Mouse (Mus musculus): ENCODE results near the gene Borcs8. TPM values are rescaled to one million over a fixed set of nuclear protein-coding genes. Genes with fewer than 3 reads are reported as not detected.

The Borcs8 gene
- polyA plus RNA-seq, 1 experiment from 2014 or later: 38.4 TPM

DNA sequence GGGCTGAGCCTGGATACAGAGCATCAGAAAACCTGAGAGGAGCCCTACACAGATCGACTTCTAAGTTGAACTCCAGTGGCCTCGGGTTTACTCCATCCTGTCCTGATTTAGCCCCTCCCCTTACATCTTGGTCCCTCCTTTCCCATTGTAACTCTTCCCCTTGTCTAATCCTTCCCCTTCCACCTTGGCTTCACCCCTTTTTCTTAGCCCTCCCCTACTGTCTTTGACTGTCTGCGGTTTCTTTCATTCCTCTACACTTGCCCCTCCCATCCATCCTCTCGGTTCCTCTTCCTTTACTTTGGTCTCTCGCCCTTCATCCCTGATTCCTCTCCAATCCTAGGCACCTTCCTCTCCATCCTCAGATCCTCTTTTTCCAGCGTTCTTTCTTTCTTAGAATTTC is 24.8 kb upstream of the Borcs8 start:
- no peak for ATAC-seq
- no peaks in the 10 kb centered on the region for H3K9me3 ChIP-seq (ENCODE audit: control insufficient read depth, low read length)
- H3K27ac ChIP-seq (ENCODE audit: low read length): no peak overlapping the region
- H3K36me3 ChIP-seq (ENCODE audit: control insufficient read depth, insufficient read depth, low read length): no peaks in the 10 kb centered on the region
- H3K27me3 ChIP-seq (replicated peaks; ENCODE audit: control insufficient read depth, insufficient read depth, low read length): peaks cover 70% of the 10 kb centered on the region
- H3K4me3 ChIP-seq (ENCODE audit: low read length): no peak overlapping the region
- no peaks in the 10 kb centered on the region for H3K4me1 ChIP-seq (ENCODE audit: control insufficient read depth, insufficient read depth, low read length)
- H3K9ac ChIP-seq (ENCODE audit: low read depth, low read length): no peak overlapping the region
- H3K4me2 ChIP-seq (ENCODE audit: low read depth, low read length): no peak overlapping the region
- WGBS: 24% methylated on average over 6 of the region's 6 CpGs

DNA sequence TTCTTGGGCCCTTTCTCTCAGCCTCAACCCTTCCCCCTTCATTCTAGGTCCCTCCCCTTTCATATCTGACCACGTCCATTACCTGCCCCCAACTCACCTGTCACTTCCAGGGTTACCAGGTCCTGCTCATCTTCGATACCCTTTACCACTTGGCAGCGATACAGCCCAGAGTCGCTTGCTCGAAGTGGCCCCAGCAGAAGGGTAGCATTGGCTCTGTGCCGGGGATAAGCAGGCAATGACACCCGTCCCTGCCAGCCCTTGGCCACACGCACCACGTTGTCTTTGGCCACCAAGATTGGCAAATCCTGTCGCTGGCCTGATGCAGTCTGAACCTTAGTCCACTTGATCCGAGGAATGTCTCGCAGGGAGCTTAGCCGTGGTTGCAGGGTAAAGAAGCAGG is 24.4 kb upstream of the Borcs8 start:
- Histone ChIP-seq H3K27me3 (replicated peaks; ENCODE audit: control insufficient read depth, insufficient read depth, low read length) (peaks cover 70% of the 10 kb centered on the region), H3K9ac (ENCODE audit: low read depth, low read length) (no peak overlapping the region)
- 68% methylated on average over 13 of the region's 13 CpGs for WGBS

DNA sequence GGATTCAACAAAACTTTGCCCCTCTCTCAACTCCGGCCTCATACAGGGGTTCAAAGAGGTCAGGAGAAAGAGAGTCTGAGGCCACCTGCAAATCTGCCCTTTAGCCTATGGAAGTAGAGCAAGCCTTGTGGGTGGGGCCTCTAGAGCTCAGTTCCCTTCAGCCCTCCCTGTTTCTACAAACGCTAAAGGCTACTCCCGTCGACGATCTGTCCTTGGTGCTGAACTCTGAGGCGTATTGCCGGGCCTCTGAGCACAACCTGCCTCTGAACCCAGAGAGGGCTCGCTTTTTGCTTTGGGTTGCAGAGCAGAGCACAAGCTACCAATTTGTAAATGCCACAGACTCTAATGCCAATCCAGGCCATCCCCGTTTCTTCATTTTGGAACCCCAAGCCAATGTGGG is 21.7 kb upstream of the Borcs8 start:
- Histone ChIP-seq H3K9ac (ENCODE audit: low read depth, low read length) (no peak overlapping the region), H3K4me3 (ENCODE audit: low read length) (no peak overlapping the region), H3K27ac (ENCODE audit: low read length) (no peak overlapping the region), H3K36me3 (ENCODE audit: control insufficient read depth, insufficient read depth, low read length) (no peaks in the 10 kb centered on the region), H3K27me3 (replicated peaks; ENCODE audit: control insufficient read depth, insufficient read depth, low read length) (peaks cover 60% of the 10 kb centered on the region), H3K4me2 (ENCODE audit: low read depth, low read length) (no peak overlapping the region), H3K4me1 (ENCODE audit: control insufficient read depth, insufficient read depth, low read length) (no peaks in the 10 kb centered on the region), H3K9me3 (ENCODE audit: control insufficient read depth, low read length) (no peaks in the 10 kb centered on the region)
- peak; percentile 39; the same call in 1 of the 2 replicates for ATAC-seq
- 7% methylated on average over 9 of the region's 9 CpGs for WGBS

More for the DNA sequence above, 24.4 kb upstream of the Borcs8 start:
- no peak for ATAC-seq
- H3K9me3 ChIP-seq (ENCODE audit: control insufficient read depth, low read length): no peaks in the 10 kb centered on the region
- H3K4me2 ChIP-seq (ENCODE audit: low read depth, low read length): no peak overlapping the region
- H3K27ac ChIP-seq (ENCODE audit: low read length): no peak overlapping the region
- no peak overlapping the region for H3K4me3 ChIP-seq (ENCODE audit: low read length)
- H3K4me1 ChIP-seq (ENCODE audit: control insufficient read depth, insufficient read depth, low read length): no peaks in the 10 kb centered on the region
- no peaks in the 10 kb centered on the region for H3K36me3 ChIP-seq (ENCODE audit: control insufficient read depth, insufficient read depth, low read length)

DNA sequence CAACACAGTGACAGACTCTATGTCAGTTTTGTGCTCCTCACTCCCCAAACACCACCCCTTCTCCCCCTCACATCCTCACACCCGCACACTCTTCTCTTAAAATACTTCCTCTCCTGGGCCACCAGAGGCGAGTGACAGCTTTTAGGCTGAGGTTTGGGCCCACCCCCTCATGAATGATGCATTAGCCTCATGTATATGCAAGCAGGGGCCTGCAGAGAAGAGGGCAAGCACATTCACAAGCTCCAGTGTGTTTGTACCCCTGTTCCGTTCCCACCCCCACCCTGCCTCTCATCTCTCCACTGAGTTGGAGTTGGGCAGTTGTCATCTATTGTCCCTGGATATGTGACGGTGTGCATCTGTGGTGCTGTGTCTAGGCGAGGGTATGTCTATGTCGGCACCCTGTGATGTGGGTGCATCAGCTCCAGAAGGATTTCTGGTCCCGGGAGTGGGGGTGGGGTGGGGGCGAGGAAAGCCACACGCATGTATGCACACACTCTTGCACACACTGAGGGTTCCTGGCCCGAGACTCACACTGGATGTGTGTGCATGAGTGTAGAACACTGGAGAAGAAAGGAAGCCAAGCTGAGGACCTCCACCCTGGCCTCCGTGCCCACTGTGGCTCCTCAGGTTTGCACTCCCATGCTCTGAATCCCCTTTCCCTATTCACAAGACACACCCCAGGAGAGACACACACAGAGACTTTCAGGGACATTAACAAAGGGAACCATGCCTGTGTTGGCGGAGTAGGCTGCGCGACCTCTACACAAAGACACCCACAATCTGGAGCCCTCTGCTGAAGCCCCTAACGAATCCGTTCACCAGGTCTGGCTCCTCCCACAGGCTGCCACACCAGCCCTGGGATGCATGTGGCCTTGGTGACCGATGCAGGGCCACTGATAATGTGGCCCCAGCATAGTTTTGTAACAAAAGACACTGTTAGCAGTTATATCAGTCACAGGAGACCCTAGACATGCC is 20.3 kb upstream of the Borcs8 start:
- Histone ChIP-seq H3K4me3 (ENCODE audit: low read length) (no peak overlapping the region), H3K27ac (ENCODE audit: low read length) (no peak overlapping the region), H3K4me1 (ENCODE audit: control insufficient read depth, insufficient read depth, low read length) (no peaks in the 10 kb centered on the region), H3K9ac (ENCODE audit: low read depth, low read length) (no peak overlapping the region), H3K36me3 (ENCODE audit: control insufficient read depth, insufficient read depth, low read length) (no peaks in the 10 kb centered on the region), H3K4me2 (ENCODE audit: low read depth, low read length) (no peak overlapping the region), H3K27me3 (replicated peaks; ENCODE audit: control insufficient read depth, insufficient read depth, low read length) (peaks cover 46% of the 10 kb centered on the region), H3K9me3 (ENCODE audit: control insufficient read depth, low read length) (no peaks in the 10 kb centered on the region)
- no peak for ATAC-seq
- WGBS: 12% methylated on average over 17 of the region's 17 CpGs

DNA sequence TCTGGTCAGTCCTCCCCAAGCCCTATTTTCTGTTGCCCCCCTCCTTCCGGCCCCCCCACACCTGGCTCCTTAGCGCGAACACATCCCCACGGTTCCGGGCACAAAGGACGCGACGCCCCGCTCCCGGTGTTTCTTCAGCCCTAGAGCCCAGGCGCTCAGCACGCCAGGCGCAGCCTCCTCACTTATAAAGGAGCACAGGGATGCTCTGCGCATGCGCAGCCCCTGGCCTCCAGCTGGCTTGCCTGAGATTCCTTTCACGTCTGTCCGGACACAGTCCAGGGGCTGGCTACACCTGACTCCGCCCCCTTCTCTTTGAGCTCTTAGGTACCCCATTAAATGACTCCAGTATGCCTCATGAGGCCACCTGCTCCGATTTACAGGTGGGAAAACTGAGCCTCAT is 18.6 kb upstream of the Borcs8 start, which contains the start of gene Ncan:
TSS of gene Ncan (minus strand) at position 207 of the 400 bp plus-strand sequence.
- Histone ChIP-seq H3K27me3 (replicated peaks; ENCODE audit: control insufficient read depth, insufficient read depth, low read length) (peaks cover 37% of the 10 kb centered on the region), H3K9me3 (ENCODE audit: control insufficient read depth, low read length) (no peaks in the 10 kb centered on the region), H3K27ac (ENCODE audit: low read length) (no peak within 1 kb of the TSS), H3K4me1 (ENCODE audit: control insufficient read depth, insufficient read depth, low read length) (no peaks in the 10 kb centered on the region), H3K4me2 (ENCODE audit: low read depth, low read length) (peak within 1 kb of the TSS; percentile 14; the same call in 1 of the 2 replicates), H3K9ac (ENCODE audit: low read depth, low read length) (no peak within 1 kb of the TSS), H3K4me3 (ENCODE audit: low read length) (no peak within 1 kb of the TSS), H3K36me3 (ENCODE audit: control insufficient read depth, insufficient read depth, low read length) (no peaks in the 10 kb centered on the region)
- 2% methylated on average over 19 of the region's 19 CpGs for WGBS
- ATAC-seq: peak; percentile 61; the same call in 1 of the 2 replicates

DNA sequence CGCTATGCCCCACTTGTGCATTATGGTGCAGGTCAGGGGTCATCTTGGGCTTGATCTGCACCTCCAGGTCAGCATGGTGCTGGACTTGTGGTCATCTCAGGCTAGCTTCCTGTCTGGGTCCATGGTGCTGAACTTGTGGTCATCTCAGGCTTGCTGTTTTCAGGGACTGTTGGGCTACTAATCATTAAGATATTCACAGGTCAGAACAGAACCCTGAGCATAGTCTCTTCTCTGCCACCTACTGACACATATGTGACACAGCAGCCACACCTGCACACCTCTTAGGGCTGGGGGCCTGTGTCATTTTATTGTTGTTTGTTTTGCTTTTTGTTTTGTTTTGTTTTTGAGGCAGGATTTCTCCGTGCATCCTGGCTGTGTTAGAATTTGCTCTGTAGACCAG is 16.4 kb upstream of the Borcs8 start:
- H3K9ac ChIP-seq (ENCODE audit: low read depth, low read length): no peak overlapping the region
- no peaks in the 10 kb centered on the region for H3K9me3 ChIP-seq (ENCODE audit: control insufficient read depth, low read length)
- no peaks in the 10 kb centered on the region for H3K4me1 ChIP-seq (ENCODE audit: control insufficient read depth, insufficient read depth, low read length)
- peaks cover 30% of the 10 kb centered on the region for H3K27me3 ChIP-seq (replicated peaks; ENCODE audit: control insufficient read depth, insufficient read depth, low read length)
- H3K27ac ChIP-seq (ENCODE audit: low read length): no peak overlapping the region
- WGBS: 57% methylated on average over 2 of the region's 2 CpGs
- no peak overlapping the region for H3K4me2 ChIP-seq (ENCODE audit: low read depth, low read length)
- ATAC-seq: peak; percentile 43; the same call in 1 of the 2 replicates
- H3K4me3 ChIP-seq (ENCODE audit: low read length): no peak overlapping the region
- no peaks in the 10 kb centered on the region for H3K36me3 ChIP-seq (ENCODE audit: control insufficient read depth, insufficient read depth, low read length)

DNA sequence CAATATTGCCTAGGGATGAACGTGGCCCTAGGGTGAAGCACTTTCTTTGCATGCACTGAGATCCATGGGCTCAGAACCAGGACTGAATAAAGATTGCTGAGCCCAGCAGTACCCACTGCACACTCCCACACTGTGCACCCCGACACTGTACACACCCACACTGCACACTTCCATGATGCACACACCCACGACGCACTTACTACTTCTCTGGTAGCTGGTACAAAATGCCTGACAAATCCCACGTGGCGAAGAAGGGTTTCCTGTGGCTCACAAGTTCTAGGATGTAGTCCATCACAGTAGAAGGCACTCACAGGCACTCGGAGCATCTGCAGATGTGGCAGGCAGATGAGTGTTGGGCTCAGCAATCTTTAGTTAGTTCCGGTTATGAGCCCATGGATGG is 14.3 kb upstream of the Borcs8 start:
- Histone ChIP-seq H3K9me3 (ENCODE audit: control insufficient read depth, low read length) (no peaks in the 10 kb centered on the region), H3K4me1 (ENCODE audit: control insufficient read depth, insufficient read depth, low read length) (peaks cover 6% of the 10 kb centered on the region), H3K4me3 (ENCODE audit: low read length) (no peak overlapping the region), H3K27me3 (replicated peaks; ENCODE audit: control insufficient read depth, insufficient read depth, low read length) (peaks cover 13% of the 10 kb centered on the region), H3K36me3 (ENCODE audit: control insufficient read depth, insufficient read depth, low read length) (no peaks in the 10 kb centered on the region), H3K9ac (ENCODE audit: low read depth, low read length) (no peak overlapping the region), H3K4me2 (ENCODE audit: low read depth, low read length) (no peak overlapping the region), H3K27ac (ENCODE audit: low read length) (no peak overlapping the region)
- no peak for ATAC-seq
- WGBS: 67% methylated on average over 8 of the region's 8 CpGs

DNA sequence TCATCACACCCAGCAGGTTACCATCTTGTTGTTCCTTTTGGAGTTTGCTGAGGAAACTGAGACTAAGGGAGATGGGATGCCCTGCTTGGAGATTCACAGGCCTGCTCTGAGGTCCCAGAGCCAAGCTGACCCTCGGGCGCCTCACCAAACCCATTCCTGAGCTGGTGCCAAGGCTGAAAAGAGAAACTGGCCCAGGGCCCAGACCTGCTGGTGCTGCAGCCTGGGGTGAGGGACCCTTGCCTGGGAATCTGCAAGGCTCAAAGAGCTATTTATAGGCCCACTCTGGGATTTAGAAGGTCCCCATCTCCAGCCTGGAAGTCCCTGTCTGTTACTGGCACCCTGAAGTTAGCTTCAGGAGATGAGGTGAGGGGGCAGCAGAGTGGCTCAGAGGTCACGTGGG is 10.9 kb upstream of the Borcs8 start:
- no peaks in the 10 kb centered on the region for H3K27me3 ChIP-seq (replicated peaks; ENCODE audit: control insufficient read depth, insufficient read depth, low read length)
- no peak for ATAC-seq
- no peaks in the 10 kb centered on the region for H3K9me3 ChIP-seq (ENCODE audit: control insufficient read depth, low read length)
- no peaks in the 10 kb centered on the region for H3K36me3 ChIP-seq (ENCODE audit: control insufficient read depth, insufficient read depth, low read length)
- WGBS: 77% methylated on average over 3 of the region's 3 CpGs
- H3K9ac ChIP-seq (ENCODE audit: low read depth, low read length): no peak overlapping the region
- H3K4me2 ChIP-seq (ENCODE audit: low read depth, low read length): no peak overlapping the region
- peaks cover 21% of the 10 kb centered on the region for H3K4me1 ChIP-seq (ENCODE audit: control insufficient read depth, insufficient read depth, low read length)
- H3K27ac ChIP-seq (ENCODE audit: low read length): no peak overlapping the region
- no peak overlapping the region for H3K4me3 ChIP-seq (ENCODE audit: low read length)

DNA sequence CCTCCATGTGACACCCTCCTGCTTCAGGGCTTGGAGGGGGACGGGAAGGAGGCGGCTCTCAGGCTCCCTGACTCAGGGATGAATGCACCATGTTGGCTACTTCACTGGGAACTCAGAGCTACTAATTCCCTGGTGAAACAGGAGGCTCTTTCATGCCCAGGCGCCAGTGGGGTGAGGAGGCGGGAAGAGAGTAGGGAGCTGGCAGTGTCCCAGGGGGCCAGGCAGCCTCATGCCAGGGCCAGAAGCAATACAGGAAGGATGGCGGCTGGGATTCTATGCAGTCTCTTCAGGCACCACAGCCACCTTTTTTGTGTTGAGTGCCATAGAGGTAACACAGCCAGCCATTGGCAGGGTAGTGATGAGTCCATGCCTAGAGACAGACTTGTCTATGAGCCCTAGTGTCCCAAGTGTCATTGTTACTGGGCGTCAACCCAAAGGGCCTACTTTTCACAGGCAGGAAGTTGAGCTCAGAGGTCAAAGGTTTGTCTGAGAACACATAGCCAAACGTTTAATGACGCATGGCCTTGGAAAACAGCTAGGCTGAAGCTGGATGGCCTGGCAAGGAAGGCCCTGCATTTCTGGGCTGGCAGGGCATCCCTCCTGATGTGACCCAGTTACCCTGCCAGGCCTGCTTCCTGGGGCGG is 9.9 kb upstream of the Borcs8 start:
- Histone ChIP-seq H3K4me3 (ENCODE audit: low read length) (no peak overlapping the region), H3K9ac (ENCODE audit: low read depth, low read length) (no peak overlapping the region), H3K4me1 (ENCODE audit: control insufficient read depth, insufficient read depth, low read length) (peaks cover 21% of the 10 kb centered on the region), H3K36me3 (ENCODE audit: control insufficient read depth, insufficient read depth, low read length) (peaks cover 3% of the 10 kb centered on the region), H3K27me3 (replicated peaks; ENCODE audit: control insufficient read depth, insufficient read depth, low read length) (no peaks in the 10 kb centered on the region), H3K9me3 (ENCODE audit: control insufficient read depth, low read length) (no peaks in the 10 kb centered on the region), H3K27ac (ENCODE audit: low read length) (0 out of 2 replicates have a peak overlapping the region, but pooled peaks have one; percentile 15), H3K4me2 (ENCODE audit: low read depth, low read length) (no peak overlapping the region)
- no peak; the same call in 1 of the 2 replicates for ATAC-seq
- WGBS: 58% methylated on average over 9 of the region's 9 CpGs

All from intestine, embryonic 16.5 days (tissue).